8 mouse cellular contexts compared by ENCODE assay signal in genomic region chr19:55061447-55061901, GRCm38 (mm10).
A peak's percentile ranks its signal among the peaks of the same experiment; 100 is the strongest.
DNase-seq lines count a peak whose midpoint lies in the region; ATAC-seq and TF ChIP-seq lines count a peak whose summit lies in the region.

No protein-coding gene starts in this region.

- no peak for DNase-seq in heart, adult 11 months
- peak; percentile 44 for DNase-seq in brain, embryonic 14.5 days (ENCODE audit: low read depth)
- peak; percentile 47 for DNase-seq in hindbrain, embryonic 11.5 days (ENCODE audit: low spot score)
- DNase-seq in thymus, postnatal 4 days: no peak
- DNase-seq in frontal cortex, adult 2 months (ENCODE audit: extremely low spot score in 1 of 2, low spot score in 1 of 2): no peak
- no peak for DNase-seq in gastrocnemius, postnatal 14 days

- peaks cover 5 to 8% of the 10 kb centered on the region in 2 experiments; a peak in 2 of 4 replicates for H3K4me1 ChIP-seq in heart, embryonic 14.5 days (ENCODE audit: control insufficient read depth in 2 of 2, insufficient read depth in 2 of 2, low read length in 2 of 2)
- peaks cover 4% of the 10 kb centered on the region; the same call in 1 of the 2 replicates for H3K4me1 ChIP-seq in hindbrain, embryonic 11.5 days (replicated peaks; ENCODE audit: control insufficient read depth, insufficient read depth, low read length)
- H3K4me1 ChIP-seq in midbrain, embryonic 12.5 days: peaks cover 2% of the 10 kb centered on the region; the same call in 1 of the 2 replicates

- H3K27me3 ChIP-seq in heart, embryonic 14.5 days (ENCODE audit: control insufficient read depth, insufficient read depth, low read length): no peaks in the 10 kb centered on the region
- H3K27me3 ChIP-seq in hindbrain, embryonic 11.5 days (ENCODE audit: control insufficient read depth, insufficient read depth, low read length): no peaks in the 10 kb centered on the region
- no peaks in the 10 kb centered on the region for H3K27me3 ChIP-seq in midbrain, embryonic 12.5 days

- no peak for ATAC-seq in heart, embryonic 14.5 days (ENCODE audit: insufficient number of reproducible peaks, insufficient read depth, low FRiP score, low read depth)
- peak; percentile 53 for ATAC-seq in hindbrain, embryonic 11.5 days (ENCODE audit: low FRiP score)
- peak; percentile 62 for ATAC-seq in midbrain, embryonic 12.5 days (ENCODE audit: low FRiP score, low read depth)

- peak overlapping the region; percentile 32 to 36 for H3K4me3 ChIP-seq in heart, embryonic 14.5 days (ENCODE audit: control insufficient read depth in 1 of 2, insufficient read depth in 1 of 2, low read depth in 1 of 2, low read length in 2 of 2)
- no peak overlapping the region for H3K4me3 ChIP-seq in hindbrain, embryonic 11.5 days (ENCODE audit: low read depth, low read length)
- peak overlapping the region; percentile 30 for H3K4me3 ChIP-seq in midbrain, embryonic 12.5 days

- peak overlapping the region; percentile 76 for H3K4me2 ChIP-seq in heart, embryonic 14.5 days (ENCODE audit: low read length)
- peak overlapping the region; percentile 45 for H3K4me2 ChIP-seq in hindbrain, embryonic 11.5 days (replicated peaks; ENCODE audit: low read depth, low read length)
- H3K4me2 ChIP-seq in midbrain, embryonic 12.5 days (replicated peaks): peak overlapping the region; percentile 55

- no peak for TF ChIP-seq CTCF in brain, embryonic 14.5 days (IDR thresholded peaks at IDR 0.05; ENCODE audit: borderline replicate concordance, extremely low read depth, insufficient read depth, insufficient read length)

- no peak for TF ChIP-seq POLR2A in brain, embryonic 14.5 days (IDR thresholded peaks at IDR 0.05; ENCODE audit: borderline replicate concordance, extremely low read depth, insufficient read depth, insufficient read length, poor library complexity, severe bottlenecking)

- intact Hi-C loops in gastrocnemius, postnatal 14 days (cut with DNase I; ENCODE audit: low total_unique reads): no loop called here

- H3K9ac ChIP-seq in heart, embryonic 14.5 days (ENCODE audit: low read length): peak overlapping the region; percentile 53; the same call in 1 of the 2 replicates
- H3K9ac ChIP-seq in hindbrain, embryonic 11.5 days (ENCODE audit: low read depth, low read length): 0 out of 2 replicates have a peak overlapping the region, but pooled peaks have one; percentile 16
- H3K9ac ChIP-seq in midbrain, embryonic 12.5 days (replicated peaks): no peak overlapping the region

- peaks cover 7% of the 10 kb centered on the region; the same call in 1 of the 2 replicates for H3K9me3 ChIP-seq in heart, embryonic 14.5 days (ENCODE audit: control insufficient read depth, low read length)
- no peaks in the 10 kb centered on the region for H3K9me3 ChIP-seq in hindbrain, embryonic 11.5 days (ENCODE audit: control insufficient read depth, low read length)
- no peaks in the 10 kb centered on the region for H3K9me3 ChIP-seq in midbrain, embryonic 12.5 days

- 12% methylated on average over 14 of the region's 14 CpGs for WGBS in heart, embryonic 14.5 days
- 8% methylated on average over 14 of the region's 14 CpGs for WGBS in hindbrain, embryonic 11.5 days
- WGBS in midbrain, embryonic 12.5 days: 11% methylated on average over 14 of the region's 14 CpGs

- no peak overlapping the region for H3K27ac ChIP-seq in heart, embryonic 14.5 days (replicated peaks in 1 of 2; ENCODE audit: control insufficient read depth in 1 of 2, insufficient read depth in 1 of 2, low read depth in 2 of 2, low read length in 2 of 2)
- no peak overlapping the region for H3K27ac ChIP-seq in hindbrain, embryonic 11.5 days (ENCODE audit: low read depth, low read length)
- H3K27ac ChIP-seq in midbrain, embryonic 12.5 days (replicated peaks): no peak overlapping the region

- H3K36me3 ChIP-seq in heart, embryonic 14.5 days (ENCODE audit: control insufficient read depth, insufficient read depth, low read length): 0 out of 2 replicates have a peak, but pooled peaks cover under 1% of the 10 kb centered on the region
- no peaks in the 10 kb centered on the region for H3K36me3 ChIP-seq in hindbrain, embryonic 11.5 days (ENCODE audit: control insufficient read depth, insufficient read depth, low read length)
- peaks cover 4% of the 10 kb centered on the region; the same call in 1 of the 2 replicates for H3K36me3 ChIP-seq in midbrain, embryonic 12.5 days

Comparison
In these comparisons a context has a peak if more than half of its experiments do, and no peak if none do; other contexts are left out.
1. DNase-seq: peak in brain, embryonic 14.5 days (single experiment) and hindbrain, embryonic 11.5 days (single experiment); none in heart, adult 11 months (single experiment), thymus, postnatal 4 days (single experiment), frontal cortex, adult 2 months (0 of 2) and gastrocnemius, postnatal 14 days (single experiment).
2. Peak in every context shown above with its lines, with median percentiles within 50 percentile points of each other: H3K4me2 ChIP-seq.